Mouse (Mus musculus) kidney, adult 2 months (tissue): Measurements from ENCODE around the gene Cecr2. TPM values are rescaled to one million over a fixed set of nuclear protein-coding genes. Genes with fewer than 3 reads are reported as not detected.

Experiments used
- DNase-seq: peaks from one replicate; pipeline ENCODE4 v3.0.0; 2021
- H3K27ac ChIP-seq: fragments of 200-500 bp; 2 replicates; pipeline ENCODE4 v1.5.1; 2012; ENCODE audit warnings: low read depth, low read length, control low read depth, inconsistent platforms; ENCODE audit not compliant: insufficient read depth
- H3K27me3 ChIP-seq: fragments of 200-500 bp; replicated peaks from 2 replicates; pipeline ENCODE4 v1.6.1; 2012; ENCODE audit warnings: mild to moderate bottlenecking, moderate library complexity, low read length, inconsistent platforms; ENCODE audit not compliant: control insufficient read depth, insufficient read depth
- H3K36me3 ChIP-seq: fragments of 200-500 bp; 2 replicates; pipeline ENCODE4 v1.6.1; 2012; ENCODE audit warnings: mild to moderate bottlenecking, moderate library complexity, low read length, inconsistent platforms; ENCODE audit not compliant: control insufficient read depth, insufficient read depth
- H3K4me1 ChIP-seq: fragments of 200-500 bp; 2 replicates; pipeline ENCODE4 v1.6.1; 2011; ENCODE audit warnings: low read length; ENCODE audit not compliant: control insufficient read depth, insufficient read depth
- H3K4me3 ChIP-seq: fragments of 200-500 bp; 2 replicates; pipeline ENCODE4 v1.5.1; 2011; ENCODE audit warnings: mild to moderate bottlenecking, low read depth, low read length, control low read depth; ENCODE audit not compliant: insufficient read depth
- CTCF ChIP-seq: fragments of 200-500 bp; conservative IDR thresholded peaks from 2 replicates; pipeline ENCODE4 v1.5.1; 2011; ENCODE audit warnings: low read depth, mild to moderate bottlenecking, control low read depth, low read length, moderate library complexity, mixed read lengths; ENCODE audit not compliant: insufficient read depth, insufficient read length
- POLR2A ChIP-seq: fragments of 200-500 bp; IDR thresholded peaks from one replicate; pipeline ENCODE4 v1.6.1; 2011; ENCODE audit warnings: low read depth, low read length, control low read depth
- WGBS: fragments of 180-500 bp; shearing (Covaris S2); methylation state at CpG from one replicate; pipeline ENCODE4 v1.1.7; 2018; 5-methylcytosine and 5-hydroxymethylcytosine counted together
- polyA plus RNA-seq: library from polyadenylated mRNA; depleted of rRNA; stranded (reverse); fragments of >200 nt; gene quantifications from 2 replicates; pipeline ENCODE4 v1.2.3, GENCODE M21; 2012

Cecr2 gene
- polyA plus RNA-seq, 1 experiment: 4.4 TPM

DNA sequence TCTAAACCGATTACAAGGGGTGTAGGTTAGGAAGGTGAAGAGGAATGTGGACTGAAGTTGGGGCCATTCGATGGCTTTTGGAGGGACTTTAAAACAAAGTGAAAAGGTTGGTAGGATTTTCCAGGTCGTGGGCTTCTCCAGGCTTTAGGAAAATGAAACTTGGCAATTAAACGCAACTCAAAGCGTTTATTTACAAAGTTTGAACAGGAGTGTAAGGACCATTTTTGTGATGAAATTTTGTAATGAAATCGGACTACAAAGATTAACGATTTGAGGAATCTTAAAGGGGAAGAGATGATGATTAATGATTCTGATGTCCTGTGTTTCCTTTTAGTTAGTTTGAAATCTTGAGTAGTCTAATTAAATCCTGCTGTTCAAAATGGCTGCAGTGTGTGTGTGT, 1.7 kb downstream of the Cecr2 start:
- Histone ChIP-seq H3K27me3 (no peaks in the 10 kb centered on the region), H3K4me1 (no peaks in the 10 kb centered on the region; the same call in 1 of the 2 replicates), H3K36me3 (no peaks in the 10 kb centered on the region), H3K27ac (no peak overlapping the region), H3K4me3 (no peak overlapping the region; the same call in 1 of the 2 replicates)
- no peak for TF ChIP-seq POLR2A
- TF ChIP-seq CTCF: no peak
- no peak for DNase-seq
- WGBS: 26% methylated on average over 7 of the region's 7 CpGs

GRCm38 (mm10) chr6:120674121-120674520, 8.0 kb downstream of the Cecr2 start:
- Histone ChIP-seq H3K27me3 (no peaks in the 10 kb centered on the region), H3K36me3 (no peaks in the 10 kb centered on the region), H3K4me1 (no peaks in the 10 kb centered on the region), H3K27ac (no peak overlapping the region), H3K4me3 (no peak overlapping the region)
- peak; percentile 36 for DNase-seq
- TF ChIP-seq POLR2A: no peak
- peak; percentile 64 for TF ChIP-seq CTCF
- WGBS: 42% methylated on average over 5 of the region's 5 CpGs

DNA sequence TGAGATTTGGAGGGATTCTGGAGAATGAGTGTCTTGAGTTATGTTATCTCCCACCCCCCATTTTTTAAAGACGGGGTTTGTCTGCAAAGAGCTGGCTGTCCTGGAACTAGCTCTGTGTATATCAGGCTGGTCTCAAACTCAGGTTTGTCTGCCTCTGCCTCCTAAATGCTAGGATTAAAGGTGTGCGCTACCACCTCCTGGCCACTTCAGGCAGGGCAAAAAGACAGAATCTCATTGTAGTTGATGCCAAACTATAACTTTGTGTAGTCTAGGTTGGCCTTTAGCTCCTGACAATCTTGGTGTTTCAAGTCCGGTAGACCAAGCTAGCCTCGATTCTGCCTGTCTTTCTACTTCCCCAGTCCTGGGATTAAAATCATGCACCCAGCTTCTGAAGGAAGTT, 8.7 kb downstream of the Cecr2 start:
- WGBS: 81% methylated on average over 4 of the region's 4 CpGs
- TF ChIP-seq CTCF (peak; percentile 66), POLR2A (no peak)
- no peaks in the 10 kb centered on the region for H3K27me3 ChIP-seq
- no peaks in the 10 kb centered on the region for H3K4me1 ChIP-seq
- no peak overlapping the region for H3K27ac ChIP-seq
- no peak overlapping the region for H3K4me3 ChIP-seq
- H3K36me3 ChIP-seq: no peaks in the 10 kb centered on the region
- peak; percentile 30 for DNase-seq

- no peaks in the 10 kb centered on the region for H3K27me3 ChIP-seq
- no peak for DNase-seq
- H3K4me3 ChIP-seq: no peak overlapping the region
- 72% methylated on average over 2 of the region's 2 CpGs for WGBS
- TF ChIP-seq CTCF: no peak
- no peak for TF ChIP-seq POLR2A
- H3K27ac ChIP-seq: no peak overlapping the region
- H3K36me3 ChIP-seq: no peaks in the 10 kb centered on the region
- H3K4me1 ChIP-seq: no peaks in the 10 kb centered on the region
Observed at GRCm38 (mm10) chr6:120675979-120676378, 9.8 kb downstream of the Cecr2 start.

DNA sequence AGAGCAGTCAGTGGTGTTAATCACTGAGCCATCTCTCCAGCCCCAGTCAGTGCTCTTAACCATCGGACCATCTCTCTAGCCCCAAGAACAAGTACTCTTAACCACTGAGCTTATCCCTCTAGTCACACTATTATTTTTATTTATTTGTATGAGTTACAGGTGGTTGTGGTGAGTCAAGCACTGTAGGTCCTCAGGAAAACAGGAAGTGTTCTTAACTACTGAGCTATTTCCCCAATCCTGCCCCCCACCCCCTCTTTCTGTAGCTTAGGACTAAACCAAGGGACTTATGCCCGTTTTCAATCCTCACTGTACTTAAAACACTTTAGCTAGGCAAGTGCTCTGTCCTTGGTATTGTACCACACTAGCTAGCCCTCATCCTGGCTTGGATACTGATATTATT, 17.2 kb downstream of the Cecr2 start:
- H3K36me3 ChIP-seq: no peaks in the 10 kb centered on the region
- no peaks in the 10 kb centered on the region for H3K27me3 ChIP-seq
- 68% methylated on average over 2 of the region's 2 CpGs for WGBS
- H3K27ac ChIP-seq: no peak overlapping the region
- H3K4me1 ChIP-seq: no peaks in the 10 kb centered on the region
- no peak for TF ChIP-seq CTCF
- TF ChIP-seq POLR2A: no peak
- DNase-seq: no peak
- H3K4me3 ChIP-seq: no peak overlapping the region

DNA sequence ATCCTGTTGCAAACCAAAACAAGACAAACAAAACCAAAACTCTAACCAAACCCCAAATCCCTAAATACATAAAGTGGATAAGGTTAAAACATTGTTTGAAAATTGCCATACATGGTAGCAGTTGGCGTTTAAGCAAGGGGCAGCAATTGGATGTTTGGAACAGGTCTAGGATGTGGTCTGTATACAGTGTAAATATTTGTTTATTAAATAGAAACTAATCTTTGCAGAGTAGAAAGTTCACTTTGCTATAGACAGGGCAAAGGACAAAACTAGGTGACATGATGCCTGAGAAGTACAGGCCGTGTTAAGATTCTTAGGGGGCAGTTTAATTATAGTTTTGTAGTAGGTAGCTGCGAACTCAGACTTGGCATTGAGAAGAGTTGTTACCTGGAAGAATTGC, 18.6 kb downstream of the Cecr2 start:
- no peaks in the 10 kb centered on the region for H3K36me3 ChIP-seq
- H3K4me1 ChIP-seq: no peaks in the 10 kb centered on the region
- WGBS: 82% methylated on average over 3 of the region's 3 CpGs
- H3K27ac ChIP-seq: no peak overlapping the region
- DNase-seq: no peak
- H3K27me3 ChIP-seq: no peaks in the 10 kb centered on the region
- TF ChIP-seq CTCF (no peak), POLR2A (no peak)
- no peak overlapping the region for H3K4me3 ChIP-seq

DNA sequence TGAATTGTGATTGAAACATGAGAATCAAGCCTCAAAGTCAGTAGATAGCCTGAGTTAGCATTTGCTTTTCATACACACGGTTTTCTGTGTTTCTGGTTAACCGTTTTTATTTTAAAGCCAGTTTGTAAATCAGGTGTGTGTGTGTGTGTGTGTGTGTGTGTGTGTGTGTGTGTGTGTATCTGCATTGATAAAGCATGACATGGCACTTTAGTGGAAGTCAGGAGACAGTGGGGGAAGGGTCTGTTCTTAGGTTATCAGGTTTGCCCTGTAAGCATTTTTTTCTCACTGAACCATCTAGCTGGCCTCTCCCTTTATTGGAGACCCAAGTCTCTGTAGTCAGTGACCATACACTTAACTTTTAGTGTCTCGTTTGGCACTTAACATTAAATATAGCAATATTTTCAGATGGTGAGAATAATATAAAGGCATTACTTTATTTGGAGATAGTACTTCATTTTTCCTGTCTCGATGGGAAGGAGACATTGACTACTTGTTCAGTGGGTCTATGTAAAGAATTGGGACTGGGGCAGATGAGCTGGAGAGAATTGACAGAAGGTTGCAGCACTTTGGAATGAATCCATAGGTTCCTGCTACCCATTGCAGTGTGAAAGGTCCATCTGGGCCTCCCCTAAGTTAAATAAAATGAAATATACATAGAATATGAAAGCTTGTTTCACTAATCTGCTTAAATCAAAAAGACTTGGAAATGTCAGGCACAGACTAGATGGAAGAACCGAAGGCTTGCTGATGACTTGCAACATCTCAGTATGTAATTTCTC, 20.9 kb downstream of the Cecr2 start:
- H3K4me3 ChIP-seq: no peak overlapping the region
- TF ChIP-seq POLR2A (no peak), CTCF (no peak)

More for the DNA sequence above, 20.9 kb downstream of the Cecr2 start:
- 86% methylated on average over 5 of the region's 5 CpGs for WGBS
- no peak overlapping the region for H3K27ac ChIP-seq
- no peak for DNase-seq
- no peaks in the 10 kb centered on the region for H3K36me3 ChIP-seq
- H3K27me3 ChIP-seq: no peaks in the 10 kb centered on the region
- H3K4me1 ChIP-seq: no peaks in the 10 kb centered on the region
